Mouse (Mus musculus) activated CD4-positive, CD25-positive, alpha-beta regulatory T cell, adult 9 weeks (primary cell): Measurements from ENCODE around the gene Olfr823. TPM values are rescaled to one million over a fixed set of nuclear protein-coding genes. Genes with fewer than 3 reads are reported as not detected.

ENCODE experiments used
- polyA plus RNA-seq: library from polyadenylated mRNA; unstranded; fragments of 100-300 nt; shearing (Covaris generic); gene quantifications from one replicate; pipeline ENCODE4 v1.2.1, GENCODE M21; 2017

Gene Olfr823
- not detected for polyA plus RNA-seq

GRCm38 (mm10) chr10:130115283-130115682 lies at the start of gene Olfr823:
Gene Olfr823 (minus strand): TSS chr10:130115383.

GRCm38 (mm10) chr10:130129900-130130299 lies 14.7 kb upstream of the Olfr823 start, which contains the start of gene Olfr824:
Gene Olfr824 (minus strand): TSS chr10:130130000.

GRCm38 (mm10) chr10:130070910-130071309 lies 44.3 kb downstream of the Olfr823 start, which contains the start of gene Olfr822:
Gene Olfr822 (plus strand): TSS chr10:130071210.

Other genes with a start within 250 kb of the Olfr823 start
- gene Olfr814, start 235.5 kb downstream of the Olfr823 start, polyA plus RNA-seq: 0.13 TPM
- gene Olfr815, start 209.5 kb downstream of the Olfr823 start, polyA plus RNA-seq: not detected
- gene Olfr816, start 199.8 kb downstream of the Olfr823 start, polyA plus RNA-seq: not detected
- gene Olfr818, start 166.3 kb downstream of the Olfr823 start, polyA plus RNA-seq: not detected
- not detected for gene Olfr819, start 148.1 kb downstream of the Olfr823 start, polyA plus RNA-seq
- gene Olfr247, start 139.2 kb downstream of the Olfr823 start, polyA plus RNA-seq: not detected
- gene Gm10310, start 130.3 kb downstream of the Olfr823 start, polyA plus RNA-seq: 0.06 TPM
- gene Olfr820, start 102.8 kb downstream of the Olfr823 start, polyA plus RNA-seq: not detected
- not detected for gene Olfr821, start 85.0 kb downstream of the Olfr823 start, polyA plus RNA-seq
- not detected for gene Olfr822, start 44.2 kb downstream of the Olfr823 start, polyA plus RNA-seq
- gene Olfr824, start 14.6 kb upstream of the Olfr823 start, polyA plus RNA-seq: not detected
- not detected for gene Olfr825, start 51.4 kb upstream of the Olfr823 start, polyA plus RNA-seq
- gene Olfr826, start 68.8 kb upstream of the Olfr823 start, polyA plus RNA-seq: not detected
- gene Olfr827, start 99.0 kb upstream of the Olfr823 start, polyA plus RNA-seq: not detected
- not detected for gene Neurod4, start 164.9 kb upstream of the Olfr823 start, polyA plus RNA-seq
- gene Tespa1, start 207.5 kb upstream of the Olfr823 start, polyA plus RNA-seq: 221 TPM